ENCODE assay signal across 8 mouse cellular contexts in genomic region chr11:114669651-114670168, GRCm38 (mm10). TPM values are rescaled to one million over a fixed set of nuclear protein-coding genes. Genes with fewer than 3 reads are reported as not detected.
DNase-seq lines count a peak whose midpoint lies in the region; ATAC-seq lines count a peak whose summit lies in the region.

No protein-coding gene starts in this region.

- peak overlapping the region; percentile 86 for H3K4me3 ChIP-seq in midbrain, embryonic 14.5 days (replicated peaks; ENCODE audit: low read depth, low read length)

- peak overlapping the region; percentile 90; the same call in 1 of the 2 replicates for H3K27ac ChIP-seq in midbrain, embryonic 14.5 days (replicated peaks; ENCODE audit: low read depth, low read length)

- H3K9ac ChIP-seq in midbrain, embryonic 14.5 days (replicated peaks; ENCODE audit: low read length) = peak overlapping the region; percentile 93

- H3K4me2 ChIP-seq in midbrain, embryonic 14.5 days (ENCODE audit: low read length) = peak overlapping the region; percentile 90

- H3K36me3 ChIP-seq in midbrain, embryonic 14.5 days (ENCODE audit: control insufficient read depth, insufficient read depth, low read length) = peaks cover 40% of the 10 kb centered on the region

- 28% methylated on average over 12 of the region's 12 CpGs for WGBS in midbrain, embryonic 14.5 days

- ATAC-seq in inflammation-experienced regulatory T-cells, adult 6 months = peak; percentile 51
- no peak for ATAC-seq in midbrain, embryonic 14.5 days (ENCODE audit: low FRiP score, low TSS enrichment)
- no peak for ATAC-seq in erythroid progenitor cell, adult 5-6 weeks (replicated peaks; ENCODE audit: low FRiP score, poor library complexity, severe bottlenecking)

- no peaks in the 10 kb centered on the region for H3K27me3 ChIP-seq in midbrain, embryonic 14.5 days (ENCODE audit: control insufficient read depth, insufficient read depth, low read length)

- no peaks in the 10 kb centered on the region for H3K9me3 ChIP-seq in midbrain, embryonic 14.5 days (ENCODE audit: control insufficient read depth, low read length)

- DNase-seq in cerebellum, adult 9-11 months = peak; percentile 54
- DNase-seq in cerebellum, adult 11 months = no peak
- peak; percentile 27 for DNase-seq in thymus, postnatal 14 days
- no peak for DNase-seq in thymus, postnatal 36 days
- no peak for DNase-seq in midbrain, embryonic 14.5 days
- no peak for DNase-seq in adrenal gland, adult 8-10 months

- peaks cover 10% of the 10 kb centered on the region for H3K4me1 ChIP-seq in midbrain, embryonic 14.5 days (ENCODE audit: control insufficient read depth, insufficient read depth, low read length)

RNA-seq across cellular contexts. Expression of gene Rpl38, which starts 1.4 kb away (rescaled TPM):
- 1,000 to 10,000 TPM in 2 of 3 experiments, 100 to 1,000 TPM in 1; 884 to 1,360 (median 1,230) TPM for polyA plus RNA-seq in inflammation-experienced regulatory T-cells, adult 6 months (2017; shearing (Covaris generic))
- polyA plus RNA-seq in midbrain, embryonic 14.5 days (2014; fragmentation: Nextera tagmentation; extraction: Ambion mirVana) = 707 and 859 TPM in 2 replicates
- 369 and 378 TPM in 2 replicates for total RNA-seq in erythroid progenitor cell, adult 5-6 weeks (2015; ENCODE audit: low replicate concordance)
- total RNA-seq in erythroid progenitor cell, adult 5-6 weeks (2017; ENCODE audit: low replicate concordance) = 367 and 731 TPM in 2 replicates
- total RNA-seq in adrenal gland, adult 8-10 months (2022) = 1,000 to 10,000 TPM; 1,051 to 1,434 (median 1,137) TPM

RNA-seq across cellular contexts. Expression of gene Ttyh2, which starts 5.5 kb away (rescaled TPM):
- polyA plus RNA-seq in inflammation-experienced regulatory T-cells, adult 6 months (2017; shearing (Covaris generic)) = 1 to 10 TPM; 2.4 to 3.6 (median 3.4) TPM
- 25.2 and 31.0 TPM in 2 replicates for polyA plus RNA-seq in midbrain, embryonic 14.5 days (2014; fragmentation: Nextera tagmentation; extraction: Ambion mirVana)
- 1.3 and 1.8 TPM in 2 replicates for total RNA-seq in erythroid progenitor cell, adult 5-6 weeks (2015; ENCODE audit: low replicate concordance)
- 1.6 and 2.4 TPM in 2 replicates for total RNA-seq in erythroid progenitor cell, adult 5-6 weeks (2017; ENCODE audit: low replicate concordance)
- total RNA-seq in adrenal gland, adult 8-10 months (2022) = 100 to 1,000 TPM in 2 of 4 experiments, 10 to 100 TPM in 2; 75.1 to 107 (median 88.6) TPM

RNA-seq across cellular contexts. Expression of gene Dnaic2, which starts 57.5 kb away (rescaled TPM):
- not detected for polyA plus RNA-seq in inflammation-experienced regulatory T-cells, adult 6 months (2017; shearing (Covaris generic))
- 1.7 and 1.9 TPM in 2 replicates for polyA plus RNA-seq in midbrain, embryonic 14.5 days (2014; fragmentation: Nextera tagmentation; extraction: Ambion mirVana)
- total RNA-seq in erythroid progenitor cell, adult 5-6 weeks (2015; ENCODE audit: low replicate concordance) = not detected in 2 replicates
- total RNA-seq in erythroid progenitor cell, adult 5-6 weeks (2017; ENCODE audit: low replicate concordance) = not detected in 2 replicates
- under 1 TPM; 0.38 to 0.51 (median 0.42) TPM for total RNA-seq in adrenal gland, adult 8-10 months (2022)

Comparison
In these comparisons a context has a peak if more than half of its experiments do, and no peak if none do; other contexts are left out.
1. DNase-seq: peak in cerebellum, adult 9-11 months (single experiment) and thymus, postnatal 14 days (single experiment); none in cerebellum, adult 11 months (single experiment), thymus, postnatal 36 days (0 of 2), midbrain, embryonic 14.5 days (single experiment) and adrenal gland, adult 8-10 months (single experiment).
2. RNA of gene Ttyh2, which starts 5.5 kb away (total RNA-seq): 75.1 to 107 TPM in adrenal gland, adult 8-10 months; 1.3 to 2.4 TPM in erythroid progenitor cell, adult 5-6 weeks; every median in the first group is over 10 times any median in the second.